Comparison of ENCODE assay signal across 19 mouse cellular contexts in genomic region chr2:149641207-149641606, GRCm38 (mm10).
A peak's percentile ranks its signal among the peaks of the same experiment; 100 is the strongest.
DNase-seq lines count a peak whose midpoint lies in the region; ATAC-seq and TF ChIP-seq lines count a peak whose summit lies in the region.
"Had no signal": no experiment of that assay in that cellular context is flagged by ENCODE, and none has a peak within 500 bp of the region (broad histone marks: within the 10 kb centered on the region; RNA-seq: fewer than 3 reads in every experiment).

No protein-coding gene starts in this region.

- H3K27me3 ChIP-seq in intestine, embryonic 14.5 days (replicated peaks; ENCODE audit: control insufficient read depth, insufficient read depth, low read length): no peaks in the 10 kb centered on the region
- H3K27me3 ChIP-seq in intestine, embryonic 15.5 days (replicated peaks): no peaks in the 10 kb centered on the region
- H3K27me3 ChIP-seq in stomach, embryonic 15.5 days (replicated peaks): no peaks in the 10 kb centered on the region
- no peaks in the 10 kb centered on the region for H3K27me3 ChIP-seq in stomach, postnatal 0 days (ENCODE audit: control insufficient read depth, insufficient read depth, low read length)
- H3K27me3 ChIP-seq: limb, embryonic 15.5 days had no signal

- no peaks in the 10 kb centered on the region for H3K4me1 ChIP-seq in intestine, embryonic 14.5 days (replicated peaks; ENCODE audit: control insufficient read depth, insufficient read depth, low read length)
- no peaks in the 10 kb centered on the region for H3K4me1 ChIP-seq in intestine, embryonic 15.5 days (replicated peaks)
- H3K4me1 ChIP-seq in stomach, embryonic 15.5 days: no peaks in the 10 kb centered on the region
- no peaks in the 10 kb centered on the region for H3K4me1 ChIP-seq in stomach, postnatal 0 days (replicated peaks; ENCODE audit: control insufficient read depth, insufficient read depth)
- H3K4me1 ChIP-seq: hindbrain, embryonic 10.5 days; limb, embryonic 15.5 days had no signal

- no peak overlapping the region for H3K4me2 ChIP-seq in intestine, embryonic 14.5 days (ENCODE audit: low read length)
- H3K4me2 ChIP-seq in intestine, embryonic 15.5 days (replicated peaks): no peak overlapping the region
- H3K4me2 ChIP-seq in stomach, embryonic 15.5 days: no peak overlapping the region
- H3K4me2 ChIP-seq in stomach, postnatal 0 days (replicated peaks; ENCODE audit: low read depth): no peak overlapping the region
- H3K4me2 ChIP-seq: heart, embryonic 11.5 days; limb, embryonic 15.5 days had no signal

- no peaks in the 10 kb centered on the region for H3K9me3 ChIP-seq in intestine, embryonic 14.5 days (ENCODE audit: control insufficient read depth, low read length)
- H3K9me3 ChIP-seq in intestine, embryonic 15.5 days: no peaks in the 10 kb centered on the region
- no peaks in the 10 kb centered on the region for H3K9me3 ChIP-seq in stomach, embryonic 15.5 days
- H3K9me3 ChIP-seq in stomach, postnatal 0 days (ENCODE audit: control insufficient read depth, low read length): no peaks in the 10 kb centered on the region
- H3K9me3 ChIP-seq: hindbrain, embryonic 10.5 days; limb, embryonic 15.5 days had no signal

- H3K9ac ChIP-seq in intestine, embryonic 14.5 days (ENCODE audit: low read length): no peak overlapping the region
- H3K9ac ChIP-seq in intestine, embryonic 15.5 days: no peak overlapping the region
- no peak overlapping the region for H3K9ac ChIP-seq in stomach, embryonic 15.5 days
- no peak overlapping the region for H3K9ac ChIP-seq in stomach, postnatal 0 days (ENCODE audit: low read length)
- H3K9ac ChIP-seq: limb, embryonic 15.5 days had no signal

- no peak for TF ChIP-seq EP300 in stomach, postnatal 0 days (optimal IDR thresholded peaks at IDR 0.05)

- peak; percentile 52 for DNase-seq in intestine, embryonic 14.5 days (ENCODE audit: low spot score)
- DNase-seq in stomach, postnatal 0 days (ENCODE audit: low spot score): no peak
- DNase-seq in embryo, embryonic 11.5 days (ENCODE audit: low read depth, low spot score): peak; percentile 26
- DNase-seq in ovary, postnatal 10 days (ENCODE audit: low spot score): no peak
- DNase-seq in left cerebral cortex, adult 9 months (ENCODE audit: low spot score in 2 of 2): no peak
- DNase-seq in layer of hippocampus, postnatal 10 days (ENCODE audit: low spot score in 2 of 2): no peak
- DNase-seq: cerebellum, adult 11 months; gastrocnemius, postnatal 36 days; kidney, adult 8-10 months; layer of hippocampus, adult 9-11 months; right cerebral cortex, postnatal 4 days; thymus, postnatal 14 days had no signal

- H3K36me3 ChIP-seq in intestine, embryonic 14.5 days (ENCODE audit: control insufficient read depth, insufficient read depth, low read length): no peaks in the 10 kb centered on the region
- H3K36me3 ChIP-seq in intestine, embryonic 15.5 days: no peaks in the 10 kb centered on the region
- no peaks in the 10 kb centered on the region for H3K36me3 ChIP-seq in stomach, embryonic 15.5 days
- H3K36me3 ChIP-seq in stomach, postnatal 0 days (ENCODE audit: control insufficient read depth, insufficient read depth, low read length): no peaks in the 10 kb centered on the region
- H3K36me3 ChIP-seq: hindbrain, embryonic 10.5 days; limb, embryonic 15.5 days had no signal

- no peak for TF ChIP-seq CTCF in stomach, postnatal 0 days (IDR thresholded peaks at IDR 0.05; ENCODE audit: low read depth)

- no peak overlapping the region for H3K4me3 ChIP-seq in intestine, embryonic 14.5 days (ENCODE audit: low read depth, low read length)
- H3K4me3 ChIP-seq in intestine, embryonic 15.5 days (replicated peaks): no peak overlapping the region
- H3K4me3 ChIP-seq in stomach, embryonic 15.5 days (replicated peaks): no peak overlapping the region
- H3K4me3 ChIP-seq in stomach, postnatal 0 days (ENCODE audit: low read depth, low read length): no peak overlapping the region
- H3K4me3 ChIP-seq: hindbrain, embryonic 10.5 days; limb, embryonic 15.5 days; myocyte had no signal

- no peak for ATAC-seq in intestine, embryonic 14.5 days (replicated peaks; ENCODE audit: low FRiP score, low TSS enrichment, low read depth)
- no peak for ATAC-seq in intestine, embryonic 15.5 days
- ATAC-seq in stomach, embryonic 15.5 days (ENCODE audit: insufficient read depth, low FRiP score, low read depth): 0 out of 2 replicates have a peak, but pooled peaks have one; percentile 47
- ATAC-seq in stomach, postnatal 0 days (ENCODE audit: low FRiP score, low TSS enrichment): no peak
- ATAC-seq: CD4-positive, CD25-positive, alpha-beta regulatory T cell, adult 4 months had no signal

- 89% methylated on average over 3 of the region's 3 CpGs for WGBS in intestine, embryonic 14.5 days
- 81% methylated on average over 3 of the region's 3 CpGs for WGBS in intestine, embryonic 15.5 days
- 78% methylated on average over 3 of the region's 3 CpGs for WGBS in stomach, embryonic 15.5 days
- 81% methylated on average over 3 of the region's 3 CpGs for WGBS in stomach, postnatal 0 days

- H3K27ac ChIP-seq in intestine, embryonic 14.5 days (ENCODE audit: low read depth): no peak overlapping the region
- H3K27ac ChIP-seq in intestine, embryonic 15.5 days: no peak overlapping the region
- H3K27ac ChIP-seq in stomach, embryonic 15.5 days: no peak overlapping the region
- no peak overlapping the region for H3K27ac ChIP-seq in stomach, postnatal 0 days (replicated peaks)
- H3K27ac ChIP-seq: hindbrain, embryonic 10.5 days; limb, embryonic 15.5 days had no signal

Comparison
In these comparisons a context has a peak if more than half of its experiments do, and no peak if none do; other contexts are left out.
1. DNase-seq: peak in intestine, embryonic 14.5 days (single experiment) and embryo, embryonic 11.5 days (single experiment); none in stomach, postnatal 0 days (single experiment), ovary, postnatal 10 days (single experiment), left cerebral cortex, adult 9 months (0 of 2) and layer of hippocampus, postnatal 10 days (0 of 2).